Mouse (Mus musculus): ENCODE results near the gene Lgi2. TPM values are rescaled to one million over a fixed set of nuclear protein-coding genes. Genes with fewer than 3 reads are reported as not detected.

Gene Lgi2
- polyA plus RNA-seq, 1 experiment, result not detected

- no peaks in the 10 kb centered on the region for H3K36me3 ChIP-seq (ENCODE audit: control insufficient read depth)
- no peak overlapping the region for H3K4me3 ChIP-seq (replicated peaks)
- H3K27me3 ChIP-seq (ENCODE audit: control insufficient read depth), result no peaks in the 10 kb centered on the region
- H3K9me3 ChIP-seq (ENCODE audit: control insufficient read depth, low read length), result peaks cover 3% of the 10 kb centered on the region; the same call in 1 of the 2 replicates
- no peaks in the 10 kb centered on the region for H3K4me1 ChIP-seq (ENCODE audit: control insufficient read depth)
- TF ChIP-seq GATA1 (IDR thresholded peaks at IDR 0.05; ENCODE audit: low read length), result no peak
Observed at GRCm38 (mm10) chr5:52588650-52589049, 22.4 kb upstream of the Lgi2 start.

GRCm38 (mm10) chr5:52587291-52587733, 21.1 kb upstream of the Lgi2 start:
- Histone ChIP-seq H3K9me3 (ENCODE audit: control insufficient read depth, low read length) (peaks cover 3% of the 10 kb centered on the region; the same call in 1 of the 2 replicates), H3K4me1 (ENCODE audit: control insufficient read depth) (no peaks in the 10 kb centered on the region), H3K4me3 (replicated peaks) (no peak overlapping the region), H3K27me3 (ENCODE audit: control insufficient read depth) (no peaks in the 10 kb centered on the region), H3K36me3 (ENCODE audit: control insufficient read depth) (no peaks in the 10 kb centered on the region)
- TF ChIP-seq GATA1 (IDR thresholded peaks at IDR 0.05; ENCODE audit: low read length) (no peak), TAL1 (IDR thresholded peaks at IDR 0.05; ENCODE audit: low read length) (no peak)

GRCm38 (mm10) chr5:52572572-52572971, 6.3 kb upstream of the Lgi2 start:
- peaks cover 22% of the 10 kb centered on the region for H3K9me3 ChIP-seq (ENCODE audit: control insufficient read depth, low read length)
- H3K36me3 ChIP-seq (ENCODE audit: control insufficient read depth), result no peaks in the 10 kb centered on the region
- no peak overlapping the region for H3K4me3 ChIP-seq (replicated peaks)
- no peaks in the 10 kb centered on the region for H3K4me1 ChIP-seq (ENCODE audit: control insufficient read depth)
- H3K27me3 ChIP-seq (ENCODE audit: control insufficient read depth), result peaks cover 8% of the 10 kb centered on the region
- no peak for TF ChIP-seq TAL1 (IDR thresholded peaks at IDR 0.05; ENCODE audit: low read length)
- TF ChIP-seq GATA1 (IDR thresholded peaks at IDR 0.05; ENCODE audit: low read length), result no peak

GRCm38 (mm10) chr5:52570746-52571145, 4.5 kb upstream of the Lgi2 start:
- TF ChIP-seq GATA1 (IDR thresholded peaks at IDR 0.05; ENCODE audit: low read length), result no peak
- no peak for TF ChIP-seq TAL1 (IDR thresholded peaks at IDR 0.05; ENCODE audit: low read length)
- Histone ChIP-seq H3K36me3 (ENCODE audit: control insufficient read depth) (no peaks in the 10 kb centered on the region), H3K9me3 (ENCODE audit: control insufficient read depth, low read length) (peaks cover 22% of the 10 kb centered on the region), H3K4me3 (replicated peaks) (no peak overlapping the region), H3K4me1 (ENCODE audit: control insufficient read depth) (no peaks in the 10 kb centered on the region), H3K27me3 (ENCODE audit: control insufficient read depth) (peaks cover 27% of the 10 kb centered on the region)

GRCm38 (mm10) chr5:52565214-52565812, 949 bp downstream of the Lgi2 start:
- Histone ChIP-seq H3K9me3 (ENCODE audit: control insufficient read depth, low read length) (peaks cover 10% of the 10 kb centered on the region), H3K36me3 (ENCODE audit: control insufficient read depth) (no peaks in the 10 kb centered on the region), H3K4me3 (replicated peaks) (no peak overlapping the region), H3K27me3 (ENCODE audit: control insufficient read depth) (peaks cover 46% of the 10 kb centered on the region), H3K4me1 (ENCODE audit: control insufficient read depth) (no peaks in the 10 kb centered on the region)
- TF ChIP-seq GATA1 (IDR thresholded peaks at IDR 0.05; ENCODE audit: low read length), result no peak
- no peak for TF ChIP-seq TAL1 (IDR thresholded peaks at IDR 0.05; ENCODE audit: low read length)

GRCm38 (mm10) chr5:52564351-52564750, 1.9 kb downstream of the Lgi2 start:
- no peaks in the 10 kb centered on the region for H3K36me3 ChIP-seq (ENCODE audit: control insufficient read depth)
- H3K27me3 ChIP-seq (ENCODE audit: control insufficient read depth), result peaks cover 46% of the 10 kb centered on the region
- peaks cover 10% of the 10 kb centered on the region for H3K9me3 ChIP-seq (ENCODE audit: control insufficient read depth, low read length)
- no peak overlapping the region for H3K4me3 ChIP-seq (replicated peaks)
- TF ChIP-seq GATA1 (IDR thresholded peaks at IDR 0.05; ENCODE audit: low read length), result no peak
- no peak for TF ChIP-seq TAL1 (IDR thresholded peaks at IDR 0.05; ENCODE audit: low read length)
- H3K4me1 ChIP-seq (ENCODE audit: control insufficient read depth), result no peaks in the 10 kb centered on the region

GRCm38 (mm10) chr5:52560240-52560639, 6.0 kb downstream of the Lgi2 start:
- Histone ChIP-seq H3K9me3 (ENCODE audit: control insufficient read depth, low read length) (no peaks in the 10 kb centered on the region), H3K4me3 (replicated peaks) (no peak overlapping the region), H3K27me3 (ENCODE audit: control insufficient read depth) (peaks cover 14% of the 10 kb centered on the region), H3K36me3 (ENCODE audit: control insufficient read depth) (no peaks in the 10 kb centered on the region), H3K4me1 (ENCODE audit: control insufficient read depth) (no peaks in the 10 kb centered on the region)
- TF ChIP-seq GATA1 (IDR thresholded peaks at IDR 0.05; ENCODE audit: low read length) (no peak), TAL1 (IDR thresholded peaks at IDR 0.05; ENCODE audit: low read length) (no peak)

- no peak for TF ChIP-seq TAL1 (IDR thresholded peaks at IDR 0.05; ENCODE audit: low read length)
- no peak for TF ChIP-seq GATA1 (IDR thresholded peaks at IDR 0.05; ENCODE audit: low read length)
Observed at GRCm38 (mm10) chr5:52555526-52555925, 10.7 kb downstream of the Lgi2 start.

GRCm38 (mm10) chr5:52551318-52551632, 15.0 kb downstream of the Lgi2 start:
- Histone ChIP-seq H3K36me3 (ENCODE audit: control insufficient read depth) (no peaks in the 10 kb centered on the region), H3K9me3 (ENCODE audit: control insufficient read depth, low read length) (no peaks in the 10 kb centered on the region), H3K4me1 (ENCODE audit: control insufficient read depth) (no peaks in the 10 kb centered on the region), H3K4me3 (replicated peaks) (no peak overlapping the region), H3K27me3 (ENCODE audit: control insufficient read depth) (no peaks in the 10 kb centered on the region)
- TF ChIP-seq GATA1 (IDR thresholded peaks at IDR 0.05; ENCODE audit: low read length), result no peak
- no peak for TF ChIP-seq TAL1 (IDR thresholded peaks at IDR 0.05; ENCODE audit: low read length)

More at GRCm38 (mm10) chr5:52555526-52555925, 10.7 kb downstream of the Lgi2 start:
- Histone ChIP-seq H3K36me3 (ENCODE audit: control insufficient read depth) (no peaks in the 10 kb centered on the region), H3K9me3 (ENCODE audit: control insufficient read depth, low read length) (no peaks in the 10 kb centered on the region), H3K27me3 (ENCODE audit: control insufficient read depth) (no peaks in the 10 kb centered on the region), H3K4me3 (replicated peaks) (no peak overlapping the region), H3K4me1 (ENCODE audit: control insufficient read depth) (no peaks in the 10 kb centered on the region)
